Mouse (Mus musculus): ENCODE results near the gene Prdm11. TPM values are rescaled to one million over a fixed set of nuclear protein-coding genes. Genes with fewer than 3 reads are reported as not detected.

Prdm11 gene
- total RNA-seq, 2 experiments from 2014 or later, result 40.9 to 46.5 TPM

DNA sequence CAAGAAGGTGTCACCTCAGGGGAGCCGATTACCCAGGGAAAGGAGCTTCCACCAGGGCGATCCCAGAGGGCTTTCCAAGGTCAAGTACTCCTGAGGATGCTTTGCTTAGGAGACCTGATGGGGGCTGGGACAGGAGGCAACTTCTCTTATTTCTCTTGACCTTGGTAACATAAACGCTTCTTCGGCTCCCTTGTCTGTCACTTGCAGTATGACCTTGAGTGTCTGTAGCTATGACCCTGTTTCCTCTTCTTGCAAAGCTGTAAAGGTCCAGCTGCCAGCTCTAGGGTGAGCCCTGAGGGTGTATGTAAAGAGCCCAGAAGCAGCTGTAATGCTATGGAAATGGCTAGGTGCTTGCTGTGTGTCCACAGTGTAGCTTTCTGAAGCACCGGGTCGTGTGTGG lies 1.1 kb upstream of the Prdm11 start:
- DNase-seq (ENCODE audit: low spot score in 2 of 2), result no peak

DNA sequence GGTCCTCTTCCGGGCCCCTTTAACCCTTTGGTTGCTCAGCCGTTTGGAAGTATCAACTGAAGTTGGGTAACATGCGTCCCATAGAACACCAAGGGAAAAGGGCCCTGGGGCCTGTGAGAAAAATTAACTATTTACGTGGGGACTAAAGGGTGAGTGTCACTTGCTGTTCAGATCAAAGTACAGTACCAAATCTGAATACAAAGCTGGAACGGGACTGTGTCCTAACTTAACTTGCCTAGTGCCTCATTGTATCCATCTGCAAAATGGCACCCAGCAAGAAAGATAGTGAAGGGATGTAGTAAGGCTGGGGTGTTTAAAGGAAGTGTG lies 505 bp upstream of the Prdm11 start:
- DNase-seq (ENCODE audit: low spot score in 2 of 2), result no peak

DNA sequence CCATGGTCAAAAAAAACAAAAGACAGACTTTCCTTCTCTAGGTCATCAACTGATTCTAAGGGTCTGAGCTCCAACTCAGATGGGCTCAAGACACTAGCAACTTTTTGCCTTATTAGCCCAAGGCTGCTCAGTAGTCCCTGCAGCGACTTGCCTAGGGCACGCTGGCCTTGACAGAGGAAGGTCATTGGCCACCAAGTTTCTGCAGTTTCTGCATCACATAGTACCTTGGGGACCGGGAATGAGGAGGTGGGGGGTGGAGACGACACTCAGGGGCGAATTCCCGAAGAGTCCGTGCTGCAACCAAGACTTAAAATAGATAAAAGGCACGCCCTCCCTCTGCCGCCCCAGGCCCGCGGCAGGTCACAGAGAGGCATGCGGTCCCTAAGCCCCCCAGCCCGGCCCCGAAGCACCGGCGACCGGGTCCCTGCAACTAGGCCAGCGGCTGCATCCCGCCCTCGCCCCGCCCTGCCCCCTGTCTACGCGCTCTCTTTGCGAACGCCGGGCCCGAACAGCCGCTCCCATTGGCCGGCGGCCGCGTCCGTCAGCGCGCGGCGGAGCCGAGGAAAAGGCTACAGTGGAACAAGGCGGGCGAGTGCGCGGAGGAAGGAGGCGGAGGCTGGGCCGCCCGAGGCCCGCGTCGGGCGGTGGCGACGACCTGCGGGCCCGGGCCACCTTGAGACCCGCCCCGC lies 694 bp downstream of the Prdm11 start:
- peak; percentile 95 to 97 for DNase-seq (ENCODE audit: low spot score in 2 of 2)

- DNase-seq (ENCODE audit: low spot score in 2 of 2), result no peak
These were observed 2.4 kb downstream of the Prdm11 start for GRCm38 (mm10) chr2:93043449-93044157.

DNA sequence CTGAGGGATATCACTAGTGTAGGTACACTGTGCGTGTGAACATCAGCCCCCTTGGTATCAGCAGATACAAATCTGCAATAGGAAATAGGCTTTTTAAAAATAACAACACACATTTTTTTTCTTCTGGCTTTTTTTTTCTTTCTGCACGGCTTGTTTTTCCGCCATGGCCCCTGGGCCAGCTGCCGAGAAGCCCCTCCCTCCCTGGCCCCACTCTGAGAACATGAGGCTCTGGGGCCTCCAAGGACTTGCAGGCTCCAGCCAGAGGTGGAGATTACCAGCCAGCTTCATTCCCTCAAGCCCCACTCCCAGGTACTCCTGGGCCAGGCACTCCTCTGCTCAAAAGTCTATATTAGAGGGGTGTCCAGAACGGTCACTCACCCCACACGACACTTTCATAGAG lies 4.5 kb downstream of the Prdm11 start:
- DNase-seq (ENCODE audit: low spot score in 2 of 2), result no peak

- no peak for DNase-seq (ENCODE audit: low spot score in 2 of 2)
These were observed 5.1 kb downstream of the Prdm11 start for GRCm38 (mm10) chr2:93040841-93041240.

GRCm38 (mm10) chr2:93039706-93040105 lies 6.3 kb downstream of the Prdm11 start:
- no peak for DNase-seq (ENCODE audit: low spot score in 2 of 2)

DNA sequence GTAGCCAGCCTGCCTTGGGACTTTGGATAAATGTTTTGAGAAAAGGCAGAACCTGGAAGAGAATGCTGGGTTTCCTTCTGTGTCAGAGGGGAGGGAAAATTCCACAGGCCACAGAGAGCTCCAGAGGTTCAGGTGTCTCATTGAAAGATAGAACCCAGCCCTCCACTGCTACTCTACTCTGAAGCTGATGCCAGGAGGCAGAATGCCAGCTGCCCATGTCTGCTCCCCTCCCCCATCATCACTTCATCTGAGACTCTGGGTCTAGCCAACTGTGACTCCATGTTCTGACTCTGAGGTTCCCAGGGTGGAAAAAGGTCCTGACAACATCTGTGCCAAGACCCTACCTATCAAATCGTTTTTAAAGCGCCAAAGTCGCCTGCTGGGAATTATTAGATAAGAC lies 6.9 kb downstream of the Prdm11 start:
- DNase-seq (ENCODE audit: low spot score in 2 of 2), result no peak

DNA sequence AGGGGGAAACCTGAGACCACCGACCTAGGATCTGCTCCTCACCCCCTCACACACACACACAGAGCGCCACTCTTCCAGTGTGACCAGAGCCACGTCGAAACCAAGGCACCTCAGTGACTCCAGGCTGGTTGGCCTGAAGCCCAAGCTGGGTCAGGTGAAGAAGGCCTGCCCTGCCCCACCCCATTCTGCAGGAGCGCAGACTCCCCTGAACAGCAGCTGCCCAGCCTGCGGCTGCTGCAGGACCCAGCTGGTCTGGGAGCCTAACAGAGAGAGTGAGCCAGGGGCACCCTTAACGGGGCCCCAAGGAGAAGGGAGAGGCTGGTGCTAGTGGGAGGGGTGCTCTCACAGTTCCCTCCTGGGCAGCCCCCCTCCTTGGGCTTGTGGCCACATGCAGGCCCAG lies 10.3 kb downstream of the Prdm11 start:
- no peak for DNase-seq (ENCODE audit: low spot score in 2 of 2)

DNA sequence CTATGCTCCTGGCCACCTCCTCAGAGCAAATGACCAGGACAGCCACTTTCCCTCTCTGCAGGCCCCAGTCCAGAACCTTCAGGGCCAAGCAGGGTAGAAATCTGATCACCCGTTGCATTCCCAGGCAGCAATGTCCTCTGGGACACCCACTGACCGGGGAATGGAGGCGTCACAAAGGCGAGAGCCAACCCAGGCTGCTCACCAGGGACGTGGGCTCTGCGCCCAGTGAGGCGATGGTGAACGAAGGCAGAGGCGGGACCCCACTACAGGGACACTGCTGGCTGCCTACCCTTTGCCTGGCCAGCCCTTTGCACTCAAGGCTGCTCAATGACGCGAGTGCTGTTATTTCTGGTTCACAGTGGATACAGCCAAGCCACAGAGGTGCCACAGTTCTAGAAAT lies 13.3 kb downstream of the Prdm11 start:
- DNase-seq (ENCODE audit: low spot score in 2 of 2), result peak in 1 of 2 experiments; percentile 53

- DNase-seq (ENCODE audit: low spot score in 2 of 2), result no peak
These were observed 13.9 kb downstream of the Prdm11 start for GRCm38 (mm10) chr2:93032049-93032448.

DNA sequence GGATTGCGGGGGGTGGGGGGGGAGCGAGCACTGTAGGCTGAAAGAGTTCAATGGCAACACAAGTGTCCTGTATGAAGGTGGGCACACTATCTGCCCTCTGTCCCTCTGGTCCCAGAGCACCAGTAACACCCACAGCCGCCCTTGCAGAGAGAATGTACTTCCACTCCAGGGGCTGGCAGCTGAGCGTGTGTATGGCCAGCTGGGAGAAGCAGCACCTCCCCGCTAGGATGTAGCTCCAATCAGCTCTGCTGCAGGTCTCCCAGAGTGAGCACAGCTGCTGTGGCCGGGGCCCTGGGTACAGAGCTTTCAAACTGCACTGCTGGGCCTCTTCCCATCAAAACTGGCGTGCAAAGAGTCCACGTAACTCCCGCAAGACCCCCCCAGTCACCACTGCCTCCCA lies 14.9 kb downstream of the Prdm11 start:
- DNase-seq (ENCODE audit: low spot score in 2 of 2), result no peak

- no peak for DNase-seq (ENCODE audit: low spot score in 2 of 2)
These were observed 15.9 kb downstream of the Prdm11 start for GRCm38 (mm10) chr2:93030101-93030500.

- DNase-seq (ENCODE audit: low spot score in 2 of 2), result no peak
These were observed 16.5 kb downstream of the Prdm11 start for GRCm38 (mm10) chr2:93029267-93030060.

GRCm38 (mm10) chr2:93028865-93029264 lies 17.1 kb downstream of the Prdm11 start:
- DNase-seq (ENCODE audit: low spot score in 2 of 2), result no peak

DNA sequence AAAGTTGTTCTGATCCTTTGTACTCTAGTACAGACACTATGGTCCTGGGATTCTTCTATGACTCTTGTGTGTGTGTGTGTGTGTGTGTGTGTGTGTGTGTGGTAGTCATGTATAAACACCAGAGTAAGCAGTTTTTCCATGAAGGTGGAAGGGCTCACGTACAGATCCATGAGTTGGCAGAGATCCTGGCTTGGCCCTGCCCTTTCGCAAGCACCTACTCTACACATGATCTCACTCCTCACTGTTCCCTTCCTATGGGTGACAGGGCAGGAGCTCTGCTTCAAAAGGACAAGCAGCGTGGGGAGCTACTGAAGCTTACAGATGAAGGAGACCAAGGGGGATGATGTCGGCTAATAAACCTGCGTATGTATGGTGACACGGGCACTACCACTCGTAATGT lies 18.3 kb downstream of the Prdm11 start:
- no peak for DNase-seq (ENCODE audit: low spot score in 2 of 2)

DNA sequence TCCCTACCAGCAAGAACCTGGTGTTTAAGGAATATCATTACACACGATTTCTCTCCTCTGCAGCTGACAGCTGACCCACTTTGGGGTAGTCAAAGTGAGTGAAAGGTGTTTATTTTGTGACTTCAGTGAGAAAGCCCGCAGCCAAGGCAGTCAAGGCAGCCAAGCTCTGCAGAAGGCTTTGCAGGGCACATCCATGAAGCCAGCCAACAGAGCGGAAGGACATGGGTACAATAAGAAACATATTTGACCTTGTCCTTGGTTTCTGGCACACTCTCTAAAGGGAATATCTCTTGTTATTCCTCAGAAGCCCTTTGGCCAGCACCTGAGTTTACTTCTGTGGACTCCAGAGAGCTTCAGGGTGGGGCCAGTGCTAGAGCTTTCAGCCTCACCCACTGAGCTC lies 21.5 kb downstream of the Prdm11 start:
- no peak for DNase-seq (ENCODE audit: low spot score in 2 of 2)

DNA sequence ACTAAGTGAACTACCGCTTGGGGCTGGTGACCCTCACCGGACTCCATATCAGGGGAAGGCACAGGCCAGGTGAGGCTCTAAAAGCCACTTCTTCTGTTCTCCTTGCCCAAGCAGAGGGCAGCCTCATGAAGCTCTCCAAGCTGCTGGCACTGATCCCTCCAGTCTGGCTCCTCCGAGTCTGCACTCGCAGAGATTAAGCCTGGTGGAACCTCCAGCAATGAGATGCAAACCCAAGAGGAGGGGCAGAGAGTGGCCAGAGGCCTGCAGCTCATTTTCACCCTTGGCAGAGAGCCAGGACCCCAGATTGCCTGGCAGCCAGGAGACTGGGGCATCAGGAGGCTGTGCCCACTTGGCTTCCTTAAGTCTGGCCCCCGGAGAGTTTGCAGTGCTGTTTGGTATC lies 27.1 kb downstream of the Prdm11 start:
- DNase-seq (ENCODE audit: low spot score in 2 of 2), result no peak

GRCm38 (mm10) chr2:93017151-93017550 lies 28.8 kb downstream of the Prdm11 start:
- no peak for DNase-seq (ENCODE audit: low spot score in 2 of 2)

- DNase-seq (ENCODE audit: low spot score in 2 of 2), result peak; percentile 71 to 81
These were observed 30.9 kb downstream of the Prdm11 start for GRCm38 (mm10) chr2:93015041-93015440.

DNA sequence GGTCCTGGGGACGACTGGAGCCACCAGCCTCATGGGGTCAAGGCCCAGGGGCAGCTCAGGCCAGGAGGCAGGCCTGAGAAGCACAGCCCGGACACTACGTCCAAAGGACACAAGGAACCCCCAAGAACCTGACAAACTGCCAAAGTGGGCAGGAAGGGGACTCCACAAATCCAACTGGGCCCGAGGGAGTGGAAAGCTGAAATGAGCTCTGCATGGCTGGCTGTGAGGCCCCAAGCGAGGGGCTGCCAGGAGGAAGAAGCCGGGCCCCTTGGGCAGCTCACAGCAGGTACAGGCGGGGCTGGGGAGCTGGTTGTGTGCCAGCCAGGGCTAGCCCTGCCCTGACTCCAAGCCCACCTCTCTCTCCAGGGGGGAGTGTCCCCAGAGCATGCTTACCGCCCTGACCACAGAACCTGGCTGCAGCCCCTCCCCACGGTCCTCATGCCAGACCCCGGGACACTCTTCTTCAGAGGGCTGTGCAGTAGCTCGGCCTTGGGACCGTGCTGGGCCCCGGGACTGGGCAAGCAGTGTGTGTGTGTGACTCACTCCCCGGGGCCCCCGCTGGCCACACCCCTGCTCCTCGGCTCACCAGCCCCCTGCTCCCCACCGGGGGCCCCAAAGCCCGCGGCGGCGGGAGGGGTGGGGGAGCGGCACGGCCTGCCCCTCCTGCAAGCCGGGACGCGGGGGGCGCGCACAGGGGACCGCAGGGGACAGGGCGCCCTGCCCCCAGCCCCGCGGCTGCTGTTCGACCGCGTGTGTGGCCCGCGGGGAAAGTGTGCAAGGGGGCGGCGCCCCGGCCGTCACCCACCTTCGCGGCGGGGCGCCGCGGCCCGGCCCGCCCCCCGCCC lies 31.7 kb downstream of the Prdm11 start:
- peak; percentile 72 to 83 for DNase-seq (ENCODE audit: low spot score in 2 of 2)

All from adrenal gland, adult 18-20 months (tissue).